Mouse (Mus musculus): ENCODE data around the gene Jag1. TPM values are rescaled to one million over a fixed set of nuclear protein-coding genes. Genes with fewer than 3 reads are reported as not detected.

Jag1 gene
- polyA plus RNA-seq, 1 experiment, result 4.0 TPM

DNA sequence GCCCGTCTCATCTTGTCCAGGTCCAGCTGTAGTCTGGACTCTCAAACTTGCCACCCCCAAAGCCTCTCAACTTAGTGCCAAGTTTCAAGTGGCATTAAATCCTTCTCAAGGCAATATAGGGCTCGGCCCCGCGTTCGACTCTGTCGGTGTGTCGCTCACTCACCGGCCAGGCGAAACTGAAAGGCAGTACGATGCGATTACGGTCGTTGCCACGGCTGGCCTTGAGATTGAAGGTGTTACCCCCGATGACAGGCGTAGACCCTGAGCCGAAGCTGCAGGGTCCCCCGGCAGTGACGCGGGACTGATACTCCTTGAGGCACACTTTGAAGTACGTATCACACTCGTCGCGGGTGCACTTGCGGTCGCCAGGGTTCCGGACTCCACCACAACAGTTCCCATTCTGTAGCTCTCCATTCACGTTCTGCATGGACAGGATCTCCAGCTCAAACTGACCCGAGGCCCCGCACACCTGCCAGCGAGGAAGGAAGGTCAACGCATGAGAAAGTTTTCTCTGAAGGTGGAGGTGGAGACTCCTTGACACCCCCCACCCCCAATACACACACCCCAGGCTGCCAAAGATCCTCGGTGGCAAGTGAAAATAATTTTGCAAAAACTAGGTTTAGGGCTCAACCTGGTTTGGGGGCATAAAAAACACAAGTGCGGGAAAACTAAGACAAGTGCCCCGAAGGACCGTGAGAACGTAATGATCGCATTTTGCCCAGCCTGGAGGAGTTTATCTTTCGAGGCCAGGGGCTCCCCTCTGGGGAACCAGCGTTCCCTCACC, 1.0 kb downstream of the Jag1 start:
- Histone ChIP-seq H3K4me3 (ENCODE audit: insufficient read depth, poor library complexity, severe bottlenecking) (peak overlapping the region; percentile 56), H3ac (ENCODE audit: control insufficient read depth, insufficient read length, low read depth) (peak overlapping the region; percentile 72), H3K36me3 (ENCODE audit: control insufficient read depth, insufficient read depth) (peaks cover 9% of the 10 kb centered on the region), H3K79me3 (ENCODE audit: low read depth) (peaks cover 39% of the 10 kb centered on the region), H3K27me3 (ENCODE audit: control insufficient read depth, insufficient read depth, insufficient read length) (no peaks in the 10 kb centered on the region), H3K79me2 (ENCODE audit: control insufficient read depth, insufficient read depth) (peaks cover 57% of the 10 kb centered on the region)
- TF ChIP-seq FOSL1 (IDR thresholded peaks at IDR 0.05; ENCODE audit: insufficient read depth, low read length, poor library complexity, severe bottlenecking), result no peak
- TF ChIP-seq MAX (IDR thresholded peaks at IDR 0.05), result no peak
- TF ChIP-seq MYOD1 (IDR thresholded peaks at IDR 0.05; ENCODE audit: control insufficient read depth, insufficient read length, low read depth), result no peak
- TF ChIP-seq CTCF (IDR thresholded peaks at IDR 0.05; ENCODE audit: control insufficient read depth, insufficient read depth, insufficient read length), result no peak
- TF ChIP-seq CEBPB (IDR thresholded peaks at IDR 0.05; ENCODE audit: low read depth), result no peak

DNA sequence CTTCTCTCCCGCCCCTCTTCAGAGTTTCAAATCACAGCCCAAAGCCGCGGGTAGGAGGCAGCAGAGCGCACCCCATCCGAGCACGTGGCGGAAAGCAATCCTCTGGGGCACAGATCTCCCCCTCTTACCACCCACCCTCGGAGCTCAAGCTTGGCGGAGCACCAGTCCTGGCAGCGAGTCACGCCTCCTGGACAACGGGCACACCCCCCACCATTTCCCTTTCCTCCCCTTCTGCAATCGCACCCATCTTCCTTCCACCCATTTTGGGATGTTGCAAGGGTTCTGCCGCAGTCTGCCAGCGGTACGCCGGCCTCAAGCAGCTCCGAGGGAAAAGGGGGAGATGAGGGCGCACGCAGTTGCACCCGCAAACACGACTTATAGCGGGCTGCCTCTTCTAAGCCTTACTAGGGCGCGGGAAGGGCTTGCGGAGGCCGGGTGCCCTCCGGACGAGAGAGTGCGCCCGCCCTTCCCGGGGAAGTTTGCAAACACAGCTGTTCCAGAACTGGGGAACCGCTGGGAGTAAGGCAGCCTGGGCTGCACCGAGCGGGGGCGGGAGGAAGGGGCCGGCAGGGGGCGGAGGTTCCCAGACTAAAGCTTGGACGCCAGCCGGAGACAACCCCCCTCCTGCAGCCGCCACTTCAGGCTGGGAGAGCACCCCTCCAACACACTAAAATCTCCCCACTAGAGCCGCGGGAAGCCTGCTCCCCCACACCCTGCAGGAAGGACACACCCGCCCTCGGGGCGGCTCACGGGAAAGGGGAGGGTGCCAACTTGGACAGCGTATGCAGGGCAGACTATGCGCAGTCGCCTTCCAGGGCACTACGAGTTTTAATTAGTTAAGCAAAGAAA, 2.0 kb downstream of the Jag1 start:
- H3K36me3 ChIP-seq (ENCODE audit: control insufficient read depth, insufficient read depth), result peaks cover 9% of the 10 kb centered on the region
- peak overlapping the region; percentile 76 for H3ac ChIP-seq (ENCODE audit: control insufficient read depth, insufficient read length, low read depth)
- no peaks in the 10 kb centered on the region for H3K27me3 ChIP-seq (ENCODE audit: control insufficient read depth, insufficient read depth, insufficient read length)
- peaks cover 67% of the 10 kb centered on the region for H3K79me2 ChIP-seq (ENCODE audit: control insufficient read depth, insufficient read depth)
- TF ChIP-seq USF1 (IDR thresholded peaks at IDR 0.05; ENCODE audit: low read depth) (peak; percentile 63), MYOD1 (IDR thresholded peaks at IDR 0.05; ENCODE audit: control insufficient read depth, insufficient read length, low read depth) (no peak), MAX (IDR thresholded peaks at IDR 0.05) (peak; percentile 99), CTCF (IDR thresholded peaks at IDR 0.05; ENCODE audit: control insufficient read depth, insufficient read depth, insufficient read length) (peak; percentile 62), MYOG (IDR thresholded peaks at IDR 0.05; ENCODE audit: control insufficient read depth, extremely low read depth, insufficient read length) (no peak), CEBPB (IDR thresholded peaks at IDR 0.05; ENCODE audit: low read depth) (peak; percentile 13), FOSL1 (IDR thresholded peaks at IDR 0.05; ENCODE audit: insufficient read depth, low read length, poor library complexity, severe bottlenecking) (no peak)
- peaks cover 41% of the 10 kb centered on the region for H3K79me3 ChIP-seq (ENCODE audit: low read depth)
- H3K4me3 ChIP-seq (ENCODE audit: insufficient read depth, poor library complexity, severe bottlenecking), result peak overlapping the region; percentile 56

DNA sequence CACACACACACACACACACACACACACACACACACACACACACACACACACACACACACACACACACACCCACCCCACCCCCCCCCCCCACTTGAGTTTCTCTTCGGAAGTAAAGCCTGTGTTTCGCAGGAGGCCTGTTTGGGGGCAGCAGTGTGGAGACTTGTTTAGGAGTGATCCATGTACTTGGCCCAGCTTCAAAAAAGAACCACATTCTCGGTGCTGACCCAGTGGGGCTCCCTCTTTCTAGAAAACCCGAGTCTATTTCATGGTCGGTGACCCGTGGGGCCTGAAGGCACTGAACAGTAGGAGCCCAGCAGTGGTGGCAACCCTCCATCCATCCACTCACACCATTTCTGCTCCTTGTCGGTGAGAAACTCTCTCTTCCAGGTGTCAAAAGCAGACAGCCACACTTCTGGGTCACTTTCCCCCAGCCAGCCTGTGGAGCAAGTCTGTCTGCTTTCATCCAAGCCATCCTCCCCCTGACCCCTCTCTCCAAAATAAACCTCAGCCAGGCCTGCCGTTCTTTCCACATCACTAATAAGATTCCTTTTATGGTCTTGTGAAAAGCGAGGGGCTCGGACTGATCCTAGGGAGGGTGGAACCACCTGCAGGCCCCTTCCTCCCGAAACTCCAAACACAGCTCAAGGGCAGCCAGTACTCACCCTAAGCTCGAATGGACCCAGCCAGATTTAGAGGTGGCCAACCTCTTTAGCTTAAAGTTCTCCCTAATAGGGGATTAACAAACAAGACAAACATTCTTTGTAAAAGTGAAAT, 3.0 kb downstream of the Jag1 start:
- H3K27me3 ChIP-seq (ENCODE audit: control insufficient read depth, insufficient read depth, insufficient read length), result no peaks in the 10 kb centered on the region
- H3K36me3 ChIP-seq (ENCODE audit: control insufficient read depth, insufficient read depth), result peaks cover 10% of the 10 kb centered on the region
- TF ChIP-seq FOSL1 (IDR thresholded peaks at IDR 0.05; ENCODE audit: insufficient read depth, low read length, poor library complexity, severe bottlenecking) (no peak), CEBPB (IDR thresholded peaks at IDR 0.05; ENCODE audit: low read depth) (no peak), USF1 (IDR thresholded peaks at IDR 0.05; ENCODE audit: low read depth) (no peak), MYOG (IDR thresholded peaks at IDR 0.05; ENCODE audit: control insufficient read depth, extremely low read depth, insufficient read length) (no peak), MAX (IDR thresholded peaks at IDR 0.05) (no peak)
- H3K4me3 ChIP-seq (ENCODE audit: insufficient read depth, poor library complexity, severe bottlenecking), result peak overlapping the region; percentile 56
- peaks cover 77% of the 10 kb centered on the region for H3K79me2 ChIP-seq (ENCODE audit: control insufficient read depth, insufficient read depth)
- peaks cover 47% of the 10 kb centered on the region for H3K79me3 ChIP-seq (ENCODE audit: low read depth)
- peak overlapping the region; percentile 76 for H3ac ChIP-seq (ENCODE audit: control insufficient read depth, insufficient read length, low read depth)

DNA sequence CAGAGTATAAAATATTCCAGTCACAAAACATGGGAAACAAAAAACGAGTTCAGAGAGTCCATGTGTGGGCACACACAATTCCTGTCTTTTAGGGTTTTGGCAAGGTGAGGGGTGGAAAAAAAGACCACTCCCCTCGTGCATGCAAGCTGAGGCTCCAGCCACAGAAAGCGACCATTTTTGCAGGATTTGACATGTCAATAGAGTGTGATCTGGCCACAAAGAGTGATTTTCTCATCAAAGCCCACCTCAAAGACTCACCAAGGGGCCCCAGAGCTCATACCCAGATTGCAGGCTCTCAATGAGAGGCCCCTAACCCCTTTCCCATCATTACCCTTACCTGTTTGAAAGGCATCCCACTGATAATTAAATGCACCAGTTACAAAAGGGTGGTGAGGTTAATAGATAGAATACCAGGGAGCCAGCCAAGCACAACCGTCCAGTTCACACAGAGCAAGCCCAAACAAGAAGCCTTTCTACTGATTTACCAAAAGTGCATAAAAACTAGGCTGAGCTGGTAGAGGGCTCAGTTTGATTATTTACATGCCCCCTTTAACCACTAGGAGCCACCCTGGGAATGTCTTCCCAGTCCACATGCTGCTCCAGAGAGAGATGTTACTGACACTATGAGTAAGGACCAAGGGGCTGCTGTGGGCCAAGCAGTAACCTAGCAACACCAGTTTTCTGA, 6.1 kb downstream of the Jag1 start:
- peaks cover 33% of the 10 kb centered on the region for H3K36me3 ChIP-seq (ENCODE audit: control insufficient read depth, insufficient read depth)

More for the DNA sequence above, 6.1 kb downstream of the Jag1 start:
- peaks cover 51% of the 10 kb centered on the region for H3K79me3 ChIP-seq (ENCODE audit: low read depth)
- H3K4me3 ChIP-seq (ENCODE audit: insufficient read depth, poor library complexity, severe bottlenecking), result no peak overlapping the region
- TF ChIP-seq CTCF (IDR thresholded peaks at IDR 0.05; ENCODE audit: control insufficient read depth, insufficient read depth, insufficient read length) (no peak), FOSL1 (IDR thresholded peaks at IDR 0.05; ENCODE audit: insufficient read depth, low read length, poor library complexity, severe bottlenecking) (no peak), CEBPB (IDR thresholded peaks at IDR 0.05; ENCODE audit: low read depth) (no peak)
- no peaks in the 10 kb centered on the region for H3K27me3 ChIP-seq (ENCODE audit: control insufficient read depth, insufficient read depth, insufficient read length)
- H3ac ChIP-seq (ENCODE audit: control insufficient read depth, insufficient read length, low read depth), result no peak overlapping the region
- H3K79me2 ChIP-seq (ENCODE audit: control insufficient read depth, insufficient read depth), result peaks cover 85% of the 10 kb centered on the region

All from C2C12 (cell line).